Mouse (Mus musculus) lung, postnatal 0 days (tissue): ENCODE results near the gene Vmn2r86.

ENCODE experiments used
- CTCF ChIP-seq: IDR thresholded peaks from 2 replicates; pipeline ENCODE4 v1.5.1; 2016; ENCODE audit warnings: antibody characterized with exemption, mild to moderate bottlenecking
- EP300 ChIP-seq: IDR thresholded peaks from 2 replicates; pipeline ENCODE4 v1.6.1; 2016; ENCODE audit warnings: antibody characterized with exemption, mild to moderate bottlenecking, control low read depth

DNA sequence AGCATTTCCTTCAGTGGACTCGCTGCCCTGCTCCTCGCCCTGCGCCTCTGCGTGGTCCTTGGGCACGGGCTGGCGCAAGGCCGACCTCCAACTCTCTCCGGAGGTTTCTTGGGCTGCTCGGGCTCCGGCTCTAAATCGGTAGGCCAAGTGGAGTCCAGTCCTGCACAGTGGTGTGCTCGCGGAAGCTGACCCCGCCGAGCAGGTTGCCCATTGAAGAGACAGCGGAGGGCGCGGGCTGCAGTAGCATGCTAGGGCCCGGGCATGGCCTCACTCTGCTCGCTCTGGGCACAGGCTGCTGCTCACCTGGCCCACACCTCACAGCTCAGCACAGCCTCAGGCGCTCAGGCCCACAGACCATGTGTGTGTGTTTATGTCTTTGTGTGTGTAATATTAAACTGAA, 11.1 kb downstream of the Vmn2r86 start:
- TF ChIP-seq CTCF, result no peak
- no peak for TF ChIP-seq EP300
